Mouse (Mus musculus) E14TG2a.4 (cell line): ENCODE measurements around the gene Fbxo3.

Source experiments
- CTCF ChIP-seq: conservative IDR thresholded peaks from 2 replicates; pipeline ENCODE4 v1.5.1; 2014; ENCODE audit warnings: low read length
- NANOG ChIP-seq: IDR thresholded peaks from 2 replicates; pipeline ENCODE4 v1.6.1; 2014; ENCODE audit warnings: borderline replicate concordance, low read length, mixed read lengths
- POU5F1 ChIP-seq: IDR thresholded peaks from 2 replicates; pipeline ENCODE4 v1.6.1; 2014; ENCODE audit warnings: low read length, borderline replicate concordance

- TF ChIP-seq CTCF (no peak), POU5F1 (no peak), NANOG (no peak)
Measured at GRCm38 (mm10) chr2:104062665-104063064, 35.1 kb downstream of the Fbxo3 start.
